Comparison of ENCODE assay signal across 9 mouse cellular contexts in the genomic region with DNA sequence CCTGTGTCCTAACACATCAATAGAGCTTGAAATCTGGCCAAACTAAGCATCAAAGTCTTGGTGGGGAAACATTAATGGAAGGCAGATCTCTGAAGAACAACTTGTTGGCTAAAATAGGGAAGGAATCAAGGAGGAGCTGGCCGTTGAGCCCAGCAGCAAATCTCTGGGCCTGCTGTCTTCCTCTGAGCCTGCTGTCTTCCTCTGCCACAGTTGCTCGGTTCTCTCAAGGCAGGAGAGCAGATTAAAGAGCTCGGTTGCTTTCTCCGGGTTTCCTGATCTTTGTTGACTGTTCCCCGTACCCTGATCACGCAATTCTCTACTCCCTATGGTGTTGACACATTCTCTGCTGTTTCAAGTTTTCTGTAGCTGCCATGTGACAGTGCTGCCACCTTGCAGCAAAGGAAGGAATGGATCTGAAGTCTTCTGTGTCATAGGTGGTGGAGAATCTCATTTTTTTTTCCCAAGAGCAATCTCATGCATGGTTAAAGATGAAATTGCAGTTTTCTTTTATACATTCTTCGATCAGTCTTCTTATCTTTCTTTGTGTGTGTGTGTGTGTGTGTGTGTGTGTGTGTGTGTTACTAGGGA. TPM values are rescaled to one million over a fixed set of nuclear protein-coding genes. Genes with fewer than 3 reads are reported as not detected.
DNase-seq lines count a peak whose midpoint lies in the region; ATAC-seq and TF ChIP-seq lines count a peak whose summit lies in the region.
"Had no signal": no experiment of that assay in that cellular context is flagged by ENCODE, and none has a peak within 500 bp of the region (broad histone marks: within the 10 kb centered on the region; RNA-seq: fewer than 3 reads in every experiment).

No protein-coding gene starts in this region.

- intact Hi-C loops in heart, postnatal 25 days (cut with DNase I) = no loop called here
- intact Hi-C loops in left cerebral cortex, postnatal 4 days (cut with DNase I) = no loop called here

- no peaks in the 10 kb centered on the region for H3K27me3 ChIP-seq in intestine, embryonic 15.5 days (replicated peaks)
- no peaks in the 10 kb centered on the region for H3K27me3 ChIP-seq in midbrain, postnatal 0 days (ENCODE audit: insufficient read depth, low read length)
- H3K27me3 ChIP-seq: limb, embryonic 15.5 days had no signal

- H3K9ac ChIP-seq in intestine, embryonic 15.5 days = no peak overlapping the region
- no peak overlapping the region for H3K9ac ChIP-seq in midbrain, postnatal 0 days (replicated peaks; ENCODE audit: low read length, poor library complexity, severe bottlenecking)
- H3K9ac ChIP-seq: limb, embryonic 15.5 days had no signal

- H3K4me3 ChIP-seq in intestine, embryonic 15.5 days (replicated peaks) = no peak overlapping the region
- no peak overlapping the region for H3K4me3 ChIP-seq in midbrain, postnatal 0 days (ENCODE audit: low read depth, low read length)
- H3K4me3 ChIP-seq: limb, embryonic 15.5 days had no signal

- H3K9me3 ChIP-seq in intestine, embryonic 15.5 days = no peaks in the 10 kb centered on the region
- no peaks in the 10 kb centered on the region for H3K9me3 ChIP-seq in midbrain, postnatal 0 days (ENCODE audit: low read length)
- H3K9me3 ChIP-seq: limb, embryonic 15.5 days had no signal

- H3K4me1 ChIP-seq in intestine, embryonic 15.5 days (replicated peaks) = no peaks in the 10 kb centered on the region
- H3K4me1 ChIP-seq in midbrain, postnatal 0 days (ENCODE audit: insufficient read depth, low read length) = no peaks in the 10 kb centered on the region
- H3K4me1 ChIP-seq: limb, embryonic 15.5 days had no signal

- H3K27ac ChIP-seq in intestine, embryonic 15.5 days = no peak overlapping the region
- no peak overlapping the region for H3K27ac ChIP-seq in midbrain, postnatal 0 days (ENCODE audit: low read depth, low read length)
- H3K27ac ChIP-seq: limb, embryonic 15.5 days had no signal

- peak; percentile 90 for DNase-seq in heart, adult 11 months
- DNase-seq in heart, postnatal 25 days (ENCODE audit: low spot score) = no peak
- peak; percentile 31 for DNase-seq in R1 (ENCODE audit: low read depth, low spot score)
- DNase-seq in left cerebral cortex, postnatal 4 days = peak; percentile 23
- DNase-seq in midbrain, postnatal 0 days (ENCODE audit: low spot score) = peak; percentile 57
- peak; percentile 39 to 46 for DNase-seq in urinary bladder, postnatal 36 days (ENCODE audit: low spot score in 2 of 2)

- ATAC-seq in frontal cortex, adult (ENCODE audit: low TSS enrichment) = peak; percentile 95
- ATAC-seq in intestine, embryonic 15.5 days = peak; percentile 44
- ATAC-seq in midbrain, postnatal 0 days (ENCODE audit: low FRiP score) = no peak

- TF ChIP-seq CTCF in midbrain, postnatal 0 days (IDR thresholded peaks at IDR 0.05) = peak; percentile 86

- WGBS in intestine, embryonic 15.5 days = 26% methylated on average over 7 of the region's 7 CpGs
- WGBS in midbrain, postnatal 0 days = 13% methylated on average over 7 of the region's 7 CpGs

- no peaks in the 10 kb centered on the region for H3K36me3 ChIP-seq in intestine, embryonic 15.5 days
- H3K36me3 ChIP-seq in midbrain, postnatal 0 days (ENCODE audit: insufficient read depth, low read length) = no peaks in the 10 kb centered on the region
- H3K36me3 ChIP-seq: limb, embryonic 15.5 days had no signal

- peak overlapping the region; percentile 31; the same call in 1 of the 2 replicates for H3K4me2 ChIP-seq in intestine, embryonic 15.5 days (replicated peaks)
- no peak overlapping the region for H3K4me2 ChIP-seq in midbrain, postnatal 0 days (ENCODE audit: low read depth, low read length, poor library complexity, severe bottlenecking)
- H3K4me2 ChIP-seq: limb, embryonic 15.5 days had no signal

RNA-seq across cellular contexts. Expression of a gene that starts 1.5 kb away (rescaled TPM):
- total RNA-seq in heart, postnatal 25 days (2021) = not detected
- polyA plus RNA-seq in intestine, embryonic 15.5 days (2015; fragmentation: Nextera tagmentation; extraction: Ambion mirVana) = not detected in 2 replicates
- total RNA-seq in left cerebral cortex, postnatal 4 days (2021) = not detected
- total RNA-seq in midbrain, postnatal 0 days (2014; rRNA removed) = not detected in 2 replicates
- polyA plus RNA-seq in midbrain, postnatal 0 days (2015; fragmentation: Nextera tagmentation; extraction: Ambion mirVana) = 0.16 TPM in 1 of 2 replicates, not detected in the other
- polyA plus RNA-seq: limb, embryonic 15.5 days had no signal

RNA-seq across cellular contexts. Expression of a gene that starts 39.3 kb away (rescaled TPM):
- total RNA-seq in heart, postnatal 25 days (2021) = 10 to 100 TPM; 16.5 to 22.1 TPM
- 12.3 and 15.0 TPM in 2 replicates for polyA plus RNA-seq in intestine, embryonic 15.5 days (2015; fragmentation: Nextera tagmentation; extraction: Ambion mirVana)
- total RNA-seq in left cerebral cortex, postnatal 4 days (2021) = 100 to 1,000 TPM; 186 to 187 TPM
- 123 and 139 TPM in 2 replicates for total RNA-seq in midbrain, postnatal 0 days (2014; rRNA removed)
- 17.2 and 19.3 TPM in 2 replicates for polyA plus RNA-seq in midbrain, postnatal 0 days (2015; fragmentation: Nextera tagmentation; extraction: Ambion mirVana)

RNA-seq across cellular contexts. Expression of a gene that starts 39.4 kb away (rescaled TPM):
- total RNA-seq in heart, postnatal 25 days (2021) = 1 to 10 TPM; 7.0 TPM
- 25.4 and 25.9 TPM in 2 replicates for polyA plus RNA-seq in intestine, embryonic 15.5 days (2015; fragmentation: Nextera tagmentation; extraction: Ambion mirVana)
- total RNA-seq in left cerebral cortex, postnatal 4 days (2021) = 10 to 100 TPM; 41.0 to 46.5 TPM
- total RNA-seq in midbrain, postnatal 0 days (2014; rRNA removed) = 20.3 and 21.4 TPM in 2 replicates
- polyA plus RNA-seq in midbrain, postnatal 0 days (2015; fragmentation: Nextera tagmentation; extraction: Ambion mirVana) = 25.8 and 25.9 TPM in 2 replicates
